Mouse (Mus musculus): ENCODE data around the gene Acot7.

DNA sequence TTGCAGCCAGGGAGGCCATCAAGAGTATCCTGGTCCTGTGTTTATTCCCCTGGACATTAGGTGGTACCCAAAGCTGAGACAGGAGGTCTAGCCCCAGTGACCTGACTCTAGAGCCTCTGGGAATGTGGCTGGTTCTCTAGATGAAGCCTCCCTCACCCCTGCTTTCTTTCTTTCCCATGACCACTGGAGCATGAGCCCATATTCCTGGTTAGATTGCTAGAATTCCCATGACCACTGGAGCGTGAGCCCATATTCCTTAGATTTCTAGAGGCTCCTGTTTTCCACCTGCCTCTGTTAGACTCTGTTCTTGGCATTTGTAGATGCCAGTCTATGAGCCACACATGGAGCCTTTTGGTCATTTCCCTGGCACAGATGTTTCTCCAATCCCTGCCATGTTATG, 24.5 kb downstream of the Acot7 start:
- TF ChIP-seq EP300 (IDR thresholded peaks at IDR 0.05), result no peak
- TF ChIP-seq CTCF (IDR thresholded peaks at IDR 0.05), result no peak
